Mouse (Mus musculus) spleen, postnatal 10 days (tissue): ENCODE data around the gene Brsk1.

Experiments used
- DNase-seq, 2 experiments: peaks; one replicate each; pipeline ENCODE4 v3.0.0; 2021 to 2022; ENCODE audit warnings: low spot score in 2 of 2

Gene Brsk1

DNA sequence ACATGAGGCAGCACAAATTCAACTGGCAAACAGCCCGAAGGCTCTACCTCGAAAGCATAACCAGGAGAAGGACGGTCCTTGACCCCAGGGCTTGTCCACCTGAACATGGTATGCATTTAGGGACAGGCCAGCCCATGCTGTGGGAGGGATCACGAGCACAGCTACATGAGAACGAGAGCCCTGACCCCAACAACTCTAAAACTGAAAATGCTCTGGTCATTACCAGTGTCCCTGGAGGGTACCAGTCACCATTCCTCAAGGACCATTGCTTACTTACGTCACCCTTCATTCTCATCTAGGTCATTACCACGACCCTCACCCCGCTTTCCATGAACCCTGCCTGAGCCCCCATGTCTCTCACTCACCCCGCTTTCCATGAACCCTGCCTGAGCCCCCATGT, 21.2 kb upstream of the Brsk1 start:
- DNase-seq: no peak

- DNase-seq: peak in 1 of 2 experiments; percentile 43
Observed at GRCm38 (mm10) chr7:4670655-4671255, 19.6 kb upstream of the Brsk1 start.

- DNase-seq: no peak
Observed at GRCm38 (mm10) chr7:4671956-4672355, 18.4 kb upstream of the Brsk1 start.

DNA sequence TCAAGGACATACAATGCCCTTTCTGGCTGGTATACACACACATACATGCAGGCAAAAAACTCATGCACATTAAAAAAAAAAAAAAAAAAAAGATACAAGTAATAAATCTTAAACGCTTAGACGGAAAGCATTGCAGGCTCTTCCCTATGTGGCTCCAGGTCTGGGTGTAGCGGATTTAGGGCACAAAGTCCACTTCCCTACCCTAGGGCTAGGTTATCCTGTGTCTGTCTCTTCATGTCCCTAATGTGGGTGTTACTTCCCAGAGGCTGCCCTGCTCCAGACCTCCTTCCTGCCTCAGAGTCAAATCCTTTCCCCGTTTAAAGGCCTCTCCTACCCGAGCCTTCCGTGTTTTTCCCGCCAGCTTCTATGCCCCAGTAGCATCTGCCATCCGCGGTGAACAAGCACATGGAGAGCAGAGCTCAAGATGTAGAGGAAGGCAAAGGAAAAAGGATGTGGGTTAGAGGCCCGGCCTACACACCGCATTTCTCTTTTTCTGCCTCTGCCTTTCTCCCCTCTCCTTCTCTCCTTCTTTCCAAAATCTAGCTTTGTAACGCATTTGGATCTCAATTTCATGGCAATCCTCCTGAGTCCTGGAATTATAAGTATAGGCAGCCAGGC, 16.2 kb upstream of the Brsk1 start:
- no peak for DNase-seq

GRCm38 (mm10) chr7:4675200-4675599, 15.2 kb upstream of the Brsk1 start:
- no peak for DNase-seq

DNA sequence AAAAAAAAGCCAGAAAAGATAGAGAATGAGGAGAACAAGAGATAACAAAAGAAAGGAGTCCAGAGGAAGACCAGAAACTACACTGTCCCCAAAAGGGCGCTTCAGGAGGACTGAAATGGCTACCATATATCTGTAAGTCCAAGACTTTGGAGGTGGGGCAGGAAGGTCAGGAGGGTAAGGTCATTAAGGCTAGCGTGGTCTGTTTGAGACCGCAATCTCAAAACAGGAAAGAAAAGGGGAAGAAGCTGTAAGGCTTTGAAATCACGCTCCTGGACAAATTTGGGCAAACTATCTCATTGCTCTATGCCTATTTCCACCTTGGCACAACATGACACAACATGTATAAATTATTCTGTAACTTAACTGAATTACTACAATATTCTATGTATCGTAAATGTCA, 7.1 kb upstream of the Brsk1 start:
- DNase-seq: no peak

- DNase-seq: peak in 1 of 2 experiments; percentile 20
Observed at GRCm38 (mm10) chr7:4684203-4684602, 6.2 kb upstream of the Brsk1 start.

DNA sequence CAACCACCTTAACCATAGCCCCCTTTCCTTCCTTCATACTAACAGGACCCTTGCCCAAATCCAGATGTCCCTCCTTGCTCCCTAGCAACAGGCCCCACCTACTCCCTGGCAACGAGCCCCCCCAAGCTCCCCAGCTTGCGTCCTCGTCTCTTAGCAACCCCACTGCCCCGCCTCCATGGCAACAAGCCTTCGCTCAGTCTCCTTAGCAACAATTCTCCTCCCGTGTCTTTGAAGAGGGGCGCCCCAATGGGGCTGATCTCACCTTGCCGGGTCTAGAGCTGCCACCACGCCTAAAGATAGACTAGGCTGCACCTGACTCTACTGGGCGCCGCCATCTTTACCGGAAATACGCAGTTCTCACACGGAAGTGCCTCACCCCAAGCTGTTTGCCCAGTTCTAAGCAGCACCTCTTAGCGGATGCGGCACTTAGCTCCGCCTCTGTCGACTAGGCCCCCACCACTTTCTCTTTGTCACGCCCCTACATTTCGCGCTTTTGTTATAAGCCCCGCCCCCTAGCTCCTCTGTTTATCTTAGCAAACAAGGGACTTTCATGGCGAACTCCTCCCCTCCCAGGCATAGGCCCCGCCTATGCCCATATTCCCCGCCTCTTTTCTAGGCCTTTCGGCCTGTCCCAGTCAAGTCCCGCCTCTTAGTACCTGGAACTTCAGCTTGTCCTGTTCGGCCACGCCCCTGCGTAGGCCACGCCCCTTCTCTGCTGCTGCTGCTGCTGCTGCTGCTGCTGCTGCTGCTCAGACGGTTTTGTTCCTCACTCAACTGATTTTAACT, 5.6 kb upstream of the Brsk1 start, which contains the start of gene Hspbp1:
TSS of gene Hspbp1 (minus strand) at position 437 of the 786 bp plus-strand sequence.
- peak; percentile 93 to 98 for DNase-seq

DNA sequence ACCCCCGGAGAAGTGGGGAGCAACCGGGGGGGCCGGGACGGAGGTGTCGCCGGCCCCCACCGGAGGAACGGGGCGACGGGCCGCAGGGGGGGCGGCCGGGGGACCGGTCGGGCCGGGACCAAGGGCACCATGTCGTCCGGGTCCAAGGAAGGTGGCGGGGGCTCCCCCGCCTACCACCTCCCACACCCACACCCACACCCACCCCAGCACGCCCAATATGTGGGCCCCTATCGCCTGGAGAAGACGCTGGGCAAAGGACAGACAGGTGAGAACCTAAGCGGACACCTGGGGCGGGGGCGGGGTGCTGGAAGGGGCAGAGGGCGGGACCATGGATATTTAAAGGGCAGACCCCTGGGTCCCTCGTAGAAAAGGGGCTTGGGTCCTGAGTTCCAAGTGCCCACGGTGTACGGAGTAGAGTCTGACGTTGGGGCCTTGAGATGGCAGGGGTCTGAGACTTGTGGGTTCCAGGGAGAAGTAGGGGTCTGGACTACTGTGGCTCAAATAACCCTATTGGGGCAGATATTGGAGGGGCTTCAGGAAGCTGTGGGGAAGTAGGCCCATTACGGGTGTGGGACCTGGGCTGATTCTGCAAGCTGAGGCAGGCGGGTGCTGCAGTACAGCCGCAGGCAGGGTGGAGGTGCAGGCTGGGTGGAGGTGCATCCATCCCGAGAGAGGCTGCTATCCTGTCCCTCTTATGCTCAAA, 698 bp downstream of the Brsk1 start:
- no peak for DNase-seq

- DNase-seq: no peak
Observed at GRCm38 (mm10) chr7:4693004-4693403, 2.6 kb downstream of the Brsk1 start.

DNA sequence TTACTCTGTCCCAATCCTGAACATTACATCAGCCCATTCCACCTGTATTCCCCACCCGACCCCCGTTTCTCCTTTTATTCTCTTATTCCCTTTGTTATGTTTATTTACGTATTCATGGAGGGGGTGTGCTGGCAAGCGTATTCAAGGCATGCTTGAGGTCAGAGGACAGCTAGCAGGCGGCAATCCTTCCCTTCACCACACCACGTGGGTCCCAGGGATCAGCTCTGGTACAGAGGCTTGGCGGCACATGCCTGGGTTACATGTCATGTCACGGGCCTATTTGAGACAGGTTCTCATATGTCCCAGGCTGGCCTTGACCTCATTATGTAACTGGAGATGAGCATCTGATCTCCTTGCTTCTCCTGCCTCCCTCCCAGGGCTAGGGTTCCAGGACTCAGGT, 11.9 kb downstream of the Brsk1 start:
- no peak for DNase-seq

- DNase-seq: no peak
Observed at GRCm38 (mm10) chr7:4703195-4703594, 12.8 kb downstream of the Brsk1 start.

GRCm38 (mm10) chr7:4705098-4705497, 14.7 kb downstream of the Brsk1 start:
- peak in 1 of 2 experiments; percentile 69 for DNase-seq

- DNase-seq: no peak
Observed at GRCm38 (mm10) chr7:4712594-4712993, 22.2 kb downstream of the Brsk1 start.

DNA sequence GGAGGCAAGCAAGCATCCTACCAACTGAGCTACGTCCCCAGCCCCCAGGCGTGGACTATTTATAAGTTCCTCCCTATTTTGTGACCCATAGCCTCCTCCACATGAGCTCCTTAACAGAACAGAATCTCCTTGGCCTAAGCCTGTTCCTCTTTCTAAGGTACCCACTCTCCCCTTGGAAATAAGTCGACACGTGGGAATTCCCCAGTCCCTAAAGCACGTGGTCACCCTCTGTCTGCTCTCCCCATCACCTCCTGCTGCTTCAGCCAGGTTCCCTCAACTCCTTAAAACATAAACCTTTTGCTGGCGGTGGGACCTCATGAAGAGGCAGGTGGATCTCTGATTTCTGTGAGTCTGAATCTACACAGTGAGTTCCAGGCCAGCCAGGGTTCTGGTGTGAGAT, 26.6 kb downstream of the Brsk1 start:
- DNase-seq: no peak

GRCm38 (mm10) chr7:4719276-4719675, 28.9 kb downstream of the Brsk1 start:
- DNase-seq: no peak

GRCm38 (mm10) chr7:4723508-4723907, 33.1 kb downstream of the Brsk1 start:
- DNase-seq: peak in 1 of 2 experiments; percentile 50

GRCm38 (mm10) chr7:4724359-4724758, 34.0 kb downstream of the Brsk1 start:
- DNase-seq: no peak

DNA sequence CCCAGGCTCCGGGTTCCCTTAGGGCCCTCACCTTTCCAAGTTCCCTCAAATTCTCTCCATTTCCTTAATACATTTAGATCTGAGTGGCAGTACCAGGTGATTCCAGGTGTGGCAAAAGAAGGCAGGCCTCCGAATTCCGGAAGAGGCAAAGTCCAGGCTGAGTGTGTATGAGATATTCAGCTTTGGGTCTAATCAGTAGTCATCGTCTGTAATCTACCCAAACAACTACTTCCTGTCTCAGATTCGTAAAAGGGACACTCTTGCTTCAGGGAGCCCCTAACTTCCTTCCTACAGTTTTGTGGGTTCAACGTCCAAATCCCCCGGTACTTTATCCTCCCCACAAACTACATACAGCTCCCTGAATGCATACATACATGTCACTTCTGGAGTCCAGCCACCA, 34.8 kb downstream of the Brsk1 start, which contains the start of gene Tmem150b:
TSS of gene Tmem150b (minus strand) at position 81 of the 400 bp plus-strand sequence.
- no peak for DNase-seq

- DNase-seq: no peak
Observed at GRCm38 (mm10) chr7:4731090-4731489, 40.7 kb downstream of the Brsk1 start.

GRCm38 (mm10) chr7:4732968-4733392, 42.6 kb downstream of the Brsk1 start:
- no peak for DNase-seq

- no peak for DNase-seq
Observed at GRCm38 (mm10) chr7:4739041-4739543, 48.7 kb downstream of the Brsk1 start.
